Mouse (Mus musculus): ENCODE measurements around the gene Nxnl1. TPM values are rescaled to one million over a fixed set of nuclear protein-coding genes. Genes with fewer than 3 reads are reported as not detected.

The Nxnl1 gene
- total RNA-seq (2014; rRNA removed) (0.55 TPM in 1 of 2 replicates, not detected in the other), polyA plus RNA-seq (2015; fragmentation: Nextera tagmentation; extraction: Ambion mirVana) (0.05 and 0.12 TPM in 2 replicates)

DNA sequence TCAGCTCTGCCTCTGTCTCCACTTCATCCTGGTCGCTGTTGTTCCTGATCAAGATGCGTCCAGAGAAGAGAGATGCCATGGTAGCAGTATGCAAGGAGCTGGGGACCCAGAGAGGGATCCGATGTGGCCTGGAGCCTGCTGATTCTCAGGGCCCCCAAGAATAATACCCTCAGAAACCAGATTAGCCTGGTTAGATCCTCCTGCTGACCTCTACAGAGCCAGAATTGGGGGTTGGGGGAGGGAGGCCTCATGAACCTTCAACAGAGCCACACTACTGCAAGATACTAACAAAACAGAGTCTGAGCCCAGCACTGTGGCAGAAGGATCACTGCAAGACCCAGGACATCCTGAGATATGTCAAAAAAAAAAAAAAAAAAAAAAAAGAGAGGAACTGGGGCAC, at the start of gene Nxnl1:
Gene Nxnl1 (minus strand): TSS at position 101 of the 400 bp plus-strand sequence.
- no peak within 1 kb of the TSS for H3K27ac ChIP-seq (ENCODE audit: low read depth, low read length)
- H3K4me3 ChIP-seq (ENCODE audit: low read depth, low read length): no peak within 1 kb of the TSS
- DNase-seq (ENCODE audit: low spot score) (no peak), ATAC-seq (ENCODE audit: low FRiP score) (no peak)
- TF ChIP-seq CTCF (IDR thresholded peaks at IDR 0.05): no peak
- H3K9me3 ChIP-seq (ENCODE audit: low read length): no peaks in the 10 kb centered on the region
- peaks cover 16% of the 10 kb centered on the region for H3K27me3 ChIP-seq (ENCODE audit: insufficient read depth, low read length)
- no peak within 1 kb of the TSS for H3K4me2 ChIP-seq (ENCODE audit: low read depth, low read length, poor library complexity, severe bottlenecking)
- 51% methylated on average over 3 of the region's 3 CpGs for WGBS
- no peaks in the 10 kb centered on the region for H3K36me3 ChIP-seq (ENCODE audit: insufficient read depth, low read length)
- 0 out of 2 replicates have a peak, but pooled peaks cover 5% of the 10 kb centered on the region for H3K4me1 ChIP-seq (ENCODE audit: insufficient read depth, low read length)
- H3K9ac ChIP-seq (replicated peaks; ENCODE audit: low read length, poor library complexity, severe bottlenecking): no peak within 1 kb of the TSS

- no peak overlapping the region for H3K4me2 ChIP-seq (ENCODE audit: low read depth, low read length, poor library complexity, severe bottlenecking)
- no peak overlapping the region for H3K27ac ChIP-seq (ENCODE audit: low read depth, low read length)
- H3K36me3 ChIP-seq (ENCODE audit: insufficient read depth, low read length): peaks cover 33% of the 10 kb centered on the region
- ATAC-seq (ENCODE audit: low FRiP score): no peak
- no peak for DNase-seq (ENCODE audit: low spot score)
- H3K9me3 ChIP-seq (ENCODE audit: low read length): no peaks in the 10 kb centered on the region
- 73% methylated on average over 4 of the region's 4 CpGs for WGBS
- no peak for TF ChIP-seq CTCF (IDR thresholded peaks at IDR 0.05)
- no peaks in the 10 kb centered on the region for H3K27me3 ChIP-seq (ENCODE audit: insufficient read depth, low read length)
- 0 out of 2 replicates have a peak, but pooled peaks cover 6% of the 10 kb centered on the region for H3K4me1 ChIP-seq (ENCODE audit: insufficient read depth, low read length)
- no peak overlapping the region for H3K9ac ChIP-seq (replicated peaks; ENCODE audit: low read length, poor library complexity, severe bottlenecking)
- H3K4me3 ChIP-seq (ENCODE audit: low read depth, low read length): no peak overlapping the region
Measured at GRCm38 (mm10) chr8:71613418-71613817, 47.0 kb upstream of the Nxnl1 start.

- Histone ChIP-seq H3K9me3 (ENCODE audit: low read length) (no peaks in the 10 kb centered on the region), H3K27ac (ENCODE audit: low read depth, low read length) (no peak overlapping the region), H3K36me3 (ENCODE audit: insufficient read depth, low read length) (peaks cover 21% of the 10 kb centered on the region), H3K4me2 (ENCODE audit: low read depth, low read length, poor library complexity, severe bottlenecking) (peak overlapping the region; percentile 81), H3K27me3 (ENCODE audit: insufficient read depth, low read length) (no peaks in the 10 kb centered on the region), H3K4me3 (ENCODE audit: low read depth, low read length) (peak overlapping the region; percentile 77), H3K4me1 (ENCODE audit: insufficient read depth, low read length) (0 out of 2 replicates have a peak, but pooled peaks cover 6% of the 10 kb centered on the region), H3K9ac (replicated peaks; ENCODE audit: low read length, poor library complexity, severe bottlenecking) (peak overlapping the region; percentile 76; the same call in 1 of the 2 replicates)
- DNase-seq (ENCODE audit: low spot score) (no peak), ATAC-seq (ENCODE audit: low FRiP score) (no peak)
- 31% methylated on average over 5 of the region's 5 CpGs for WGBS
- TF ChIP-seq CTCF (IDR thresholded peaks at IDR 0.05): no peak
Measured at GRCm38 (mm10) chr8:71612141-71612540, 45.7 kb upstream of the Nxnl1 start.

- TF ChIP-seq CTCF (IDR thresholded peaks at IDR 0.05): peak; percentile 33
- peak within 1 kb of the TSS; percentile 83 for H3K27ac ChIP-seq (ENCODE audit: low read depth, low read length)
- ATAC-seq (ENCODE audit: low FRiP score): peak; percentile 99
- H3K27me3 ChIP-seq (ENCODE audit: insufficient read depth, low read length): no peaks in the 10 kb centered on the region
- 0 out of 2 replicates have a peak, but pooled peaks cover 6% of the 10 kb centered on the region for H3K4me1 ChIP-seq (ENCODE audit: insufficient read depth, low read length)
- peaks cover 13% of the 10 kb centered on the region for H3K36me3 ChIP-seq (ENCODE audit: insufficient read depth, low read length)
- H3K9me3 ChIP-seq (ENCODE audit: low read length): no peaks in the 10 kb centered on the region
- H3K4me2 ChIP-seq (ENCODE audit: low read depth, low read length, poor library complexity, severe bottlenecking): peak within 1 kb of the TSS; percentile 81
- peak within 1 kb of the TSS; percentile 76 for H3K9ac ChIP-seq (replicated peaks; ENCODE audit: low read length, poor library complexity, severe bottlenecking)
- peak; percentile 100 for DNase-seq (ENCODE audit: low spot score)
- peak within 1 kb of the TSS; percentile 77 for H3K4me3 ChIP-seq (ENCODE audit: low read depth, low read length)
- WGBS: under 1% methylated on average over 78 of the region's 82 CpGs
Measured at GRCm38 (mm10) chr8:71610822-71611651, 44.6 kb upstream of the Nxnl1 start, which contains the start of gene Colgalt1. Gene Colgalt1 (plus strand): TSS chr8:71610998.

GRCm38 (mm10) chr8:71604021-71604420, 37.6 kb upstream of the Nxnl1 start:
- no peak for DNase-seq (ENCODE audit: low spot score)
- no peak overlapping the region for H3K4me2 ChIP-seq (ENCODE audit: low read depth, low read length, poor library complexity, severe bottlenecking)
- 0 out of 2 replicates have a peak, but pooled peaks cover 4% of the 10 kb centered on the region for H3K4me1 ChIP-seq (ENCODE audit: insufficient read depth, low read length)
- no peak overlapping the region for H3K4me3 ChIP-seq (ENCODE audit: low read depth, low read length)
- no peak for ATAC-seq (ENCODE audit: low FRiP score)
- peaks cover 18% of the 10 kb centered on the region for H3K27me3 ChIP-seq (ENCODE audit: insufficient read depth, low read length)
- H3K9ac ChIP-seq (replicated peaks; ENCODE audit: low read length, poor library complexity, severe bottlenecking): no peak overlapping the region
- no peaks in the 10 kb centered on the region for H3K9me3 ChIP-seq (ENCODE audit: low read length)
- WGBS: 52% methylated on average over 7 of the region's 7 CpGs
- H3K27ac ChIP-seq (ENCODE audit: low read depth, low read length): no peak overlapping the region
- 0 out of 2 replicates have a peak, but pooled peaks cover 5% of the 10 kb centered on the region for H3K36me3 ChIP-seq (ENCODE audit: insufficient read depth, low read length)
- no peak for TF ChIP-seq CTCF (IDR thresholded peaks at IDR 0.05)
